Mouse (Mus musculus): Measurements from ENCODE around the gene 4930469K13Rik.

Gene 4930469K13Rik

GRCm38 (mm10) chr11:34042808-34043207 lies 55.5 kb downstream of the 4930469K13Rik start:
- CTCF ChIA-PET, result no interaction called here

GRCm38 (mm10) chr11:34040061-34040460 lies 58.3 kb downstream of the 4930469K13Rik start:
- CTCF ChIA-PET, result no interaction called here

- CTCF ChIA-PET, result interaction anchor here (0.6 kb wide), 1 partner anchor 7 kb away, joined by 6 read pairs; no protein-coding TSS in a partner anchor
These were observed 62.3 kb downstream of the 4930469K13Rik start for GRCm38 (mm10) chr11:34035909-34036658.

GRCm38 (mm10) chr11:34034794-34035193 lies 63.6 kb downstream of the 4930469K13Rik start:
- CTCF ChIA-PET, result interaction anchor here (0.5 kb wide), 1 partner anchor 32 kb away, joined by 3 read pairs; no protein-coding TSS in a partner anchor

GRCm38 (mm10) chr11:34034008-34034505 lies 64.3 kb downstream of the 4930469K13Rik start:
- CTCF ChIA-PET, result interaction anchor here (0.5 kb wide), 1 partner anchor 32 kb away, joined by 3 read pairs; no protein-coding TSS in a partner anchor

- CTCF ChIA-PET, result no interaction called here
These were observed 67.1 kb downstream of the 4930469K13Rik start for GRCm38 (mm10) chr11:34031015-34031805.

- CTCF ChIA-PET, result no interaction called here
These were observed 68.7 kb downstream of the 4930469K13Rik start for GRCm38 (mm10) chr11:34029658-34030057.

- CTCF ChIA-PET, result no interaction called here
These were observed 73.3 kb downstream of the 4930469K13Rik start for GRCm38 (mm10) chr11:34025091-34025490.

GRCm38 (mm10) chr11:34012007-34012652 lies 86.2 kb downstream of the 4930469K13Rik start:
- CTCF ChIA-PET, result interaction anchor here (0.7 kb wide), 1 partner anchor 1680 kb away, joined by 8 read pairs; no protein-coding TSS in a partner anchor

GRCm38 (mm10) chr11:34010859-34011172 lies 87.5 kb downstream of the 4930469K13Rik start:
- CTCF ChIA-PET, result no interaction called here

- CTCF ChIA-PET, result no interaction called here
These were observed 88.1 kb downstream of the 4930469K13Rik start for GRCm38 (mm10) chr11:34010133-34010858.

- CTCF ChIA-PET, result interaction anchor here (1.2 kb wide), 1 partner anchor 11 kb away, joined by 5 read pairs; no protein-coding TSS in a partner anchor
These were observed 88.9 kb downstream of the 4930469K13Rik start for GRCm38 (mm10) chr11:34009316-34010087.

- CTCF ChIA-PET, result interaction anchor here (1.2 kb wide), 1 partner anchor 12 kb away, joined by 5 read pairs; no protein-coding TSS in a partner anchor
These were observed 89.7 kb downstream of the 4930469K13Rik start for GRCm38 (mm10) chr11:34008702-34009101.

GRCm38 (mm10) chr11:34008214-34008613 lies 90.1 kb downstream of the 4930469K13Rik start:
- CTCF ChIA-PET, result interaction anchor here (1.2 kb wide), 1 partner anchor 12 kb away, joined by 5 read pairs; no protein-coding TSS in a partner anchor

- CTCF ChIA-PET, result no interaction called here
These were observed 90.7 kb downstream of the 4930469K13Rik start for GRCm38 (mm10) chr11:34007616-34008015.

- CTCF ChIA-PET, result interaction anchor here (0.6 to 0.7 kb wide), 2 partner anchors 32 to 39 kb away, joined by 3 read pairs; no protein-coding TSS in a partner anchor
These were observed 95.8 kb downstream of the 4930469K13Rik start for GRCm38 (mm10) chr11:34002593-34002965.

- CTCF ChIA-PET, result interaction anchor here (0.6 to 0.9 kb wide), 5 partner anchors 32 to 95 kb away, joined by 3 to 5 read pairs (median 3); no protein-coding TSS in a partner anchor
These were observed 96.3 kb downstream of the 4930469K13Rik start for GRCm38 (mm10) chr11:34001938-34002592.

GRCm38 (mm10) chr11:34000416-34000815 lies 97.9 kb downstream of the 4930469K13Rik start:
- CTCF ChIA-PET, result interaction anchor here (0.5 kb wide), 1 partner anchor 1784 kb away, joined by 5 read pairs; no protein-coding TSS in a partner anchor

GRCm38 (mm10) chr11:33998244-33998643 lies 100.1 kb downstream of the 4930469K13Rik start:
- CTCF ChIA-PET, result interaction anchor here (0.8 kb wide), 1 partner anchor 215 kb away, joined by 3 read pairs; no protein-coding TSS in a partner anchor
